Mouse (Mus musculus): ENCODE data around the gene Erv3.

DNA sequence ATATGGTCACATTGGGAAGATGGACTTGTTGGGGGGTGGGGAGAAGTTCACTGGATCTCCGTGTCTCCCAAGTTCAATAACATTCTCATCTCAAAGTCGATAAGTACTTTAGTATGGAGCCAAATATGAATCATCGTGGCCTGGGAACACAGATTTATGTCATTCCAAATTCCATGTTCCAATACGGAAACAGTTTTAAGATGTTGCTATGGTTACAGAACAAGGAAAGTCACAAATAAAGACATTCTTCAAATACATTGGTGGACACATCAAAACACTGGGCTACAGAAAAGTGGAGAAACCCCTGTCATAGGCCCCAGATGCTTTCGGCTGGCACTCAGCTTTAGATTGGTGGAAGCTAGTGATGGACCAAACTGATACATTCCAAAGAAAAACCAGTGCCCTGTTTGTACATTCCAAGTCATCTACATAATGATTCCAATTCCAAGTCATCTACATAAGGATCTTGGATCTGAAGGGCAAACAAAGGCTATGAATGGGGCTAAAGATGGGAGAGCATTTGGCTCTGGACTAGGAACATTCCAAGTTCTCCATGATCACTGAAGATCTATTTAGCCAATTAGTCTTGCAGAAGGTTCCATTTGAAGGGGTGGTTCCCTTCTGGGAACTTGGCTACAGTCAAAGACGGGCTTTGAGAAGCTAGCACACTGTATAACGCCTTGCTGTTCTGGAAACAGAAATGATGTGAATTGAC lies 17.2 kb upstream of the Erv3 start:
- TF ChIP-seq CTCF (IDR thresholded peaks at IDR 0.05; ENCODE audit: control insufficient read depth, insufficient read depth, insufficient read length) (no peak), USF1 (IDR thresholded peaks at IDR 0.05; ENCODE audit: low read depth) (no peak), MAX (IDR thresholded peaks at IDR 0.05) (no peak), FOSL1 (IDR thresholded peaks at IDR 0.05; ENCODE audit: insufficient read depth, low read length, poor library complexity, severe bottlenecking) (no peak), MYOD1 (IDR thresholded peaks at IDR 0.05; ENCODE audit: control insufficient read depth, insufficient read length, low read depth) (no peak)

Data from C2C12 (cell line).